Mouse (Mus musculus) hindbrain, embryonic 16.5 days (tissue): ENCODE measurements around the gene Osbpl2. TPM values are rescaled to one million over a fixed set of nuclear protein-coding genes. Genes with fewer than 3 reads are reported as not detected.

ENCODE experiments used
- ATAC-seq: fragments of 200-750 bp; cut with Nextera tagmentation; 2 replicates; pipeline ENCODE4 v1.8.0; 2017; ENCODE audit warnings: moderate TSS enrichment, moderate library complexity
- H3K27ac ChIP-seq: fragments of 300-500 bp; sonication (generic); 2 replicates; pipeline ENCODE4 v1.5.1; 2014; ENCODE audit warnings: low read depth, mild to moderate bottlenecking, control low read depth, low read length, moderate library complexity
- H3K27me3 ChIP-seq: fragments of 300-500 bp; sonication (generic); replicated peaks from 2 replicates; pipeline ENCODE4 v1.6.1; 2014; ENCODE audit warnings: low read length; ENCODE audit not compliant: control insufficient read depth, insufficient read depth
- H3K36me3 ChIP-seq: fragments of 300-500 bp; sonication (generic); 2 replicates; pipeline ENCODE4 v1.6.1; 2014; ENCODE audit warnings: mild to moderate bottlenecking, low read length, moderate library complexity, mixed read lengths; ENCODE audit not compliant: control insufficient read depth, insufficient read depth
- H3K4me1 ChIP-seq: fragments of 300-500 bp; sonication (generic); 2 replicates; pipeline ENCODE4 v1.6.1; 2014; ENCODE audit warnings: low read depth, low read length; ENCODE audit not compliant: control insufficient read depth, insufficient read depth
- H3K4me2 ChIP-seq: fragments of 300-500 bp; sonication (generic); 2 replicates; pipeline ENCODE4 v1.6.1; 2014; ENCODE audit warnings: mild to moderate bottlenecking, low read length, control low read depth, moderate library complexity
- H3K4me3 ChIP-seq: fragments of 300-500 bp; sonication (generic); 2 replicates; pipeline ENCODE4 v1.5.1; 2014; ENCODE audit warnings: mild to moderate bottlenecking, low read length, control low read depth, moderate library complexity
- H3K9ac ChIP-seq: fragments of 300-500 bp; sonication (generic); 2 replicates; pipeline ENCODE4 v1.6.1; 2014; ENCODE audit warnings: low read depth, mild to moderate bottlenecking, control low read depth, low read length, moderate library complexity
- H3K9me3 ChIP-seq: fragments of 300-500 bp; sonication (generic); 2 replicates; pipeline ENCODE4 v1.6.1; 2014; ENCODE audit warnings: mild to moderate bottlenecking, low read length, moderate library complexity; ENCODE audit not compliant: control insufficient read depth
- WGBS: fragments of 180-500 bp; shearing (Covaris S2); extraction: QIAGEN DNeasy Blood & Tissue Kit; methylation state at CpG from one replicate; pipeline ENCODE4 v1.1.7; 2014; 5-methylcytosine and 5-hydroxymethylcytosine counted together
- polyA plus RNA-seq: library from polyadenylated mRNA; unstranded; fragments of >200 nt; fragmentation: Nextera tagmentation; extraction: Ambion mirVana; gene quantifications from 2 replicates; pipeline ENCODE4 v1.2.1, GENCODE M21; 2015

Gene Osbpl2
- polyA plus RNA-seq, 1 experiment from 2014 or later, result 70.5 TPM

GRCm38 (mm10) chr2:180133911-180134310 lies 14.8 kb downstream of the Osbpl2 start:
- Histone ChIP-seq H3K36me3 (peaks cover 3% of the 10 kb centered on the region; the same call in 1 of the 2 replicates), H3K9ac (no peak overlapping the region), H3K4me3 (no peak overlapping the region), H3K4me1 (no peaks in the 10 kb centered on the region), H3K9me3 (no peaks in the 10 kb centered on the region), H3K4me2 (no peak overlapping the region), H3K27ac (no peak overlapping the region), H3K27me3 (no peaks in the 10 kb centered on the region)
- 91% methylated on average over 3 of the region's 3 CpGs for WGBS
- no peak for ATAC-seq

- H3K4me1 ChIP-seq, result no peaks in the 10 kb centered on the region
- no peaks in the 10 kb centered on the region for H3K27me3 ChIP-seq
- H3K4me2 ChIP-seq, result no peak overlapping the region
- H3K9me3 ChIP-seq, result no peaks in the 10 kb centered on the region
- no peak overlapping the region for H3K9ac ChIP-seq
- no peak overlapping the region for H3K4me3 ChIP-seq
- no peak overlapping the region for H3K27ac ChIP-seq
- peaks cover 3% of the 10 kb centered on the region; the same call in 1 of the 2 replicates for H3K36me3 ChIP-seq
- ATAC-seq, result no peak
- WGBS, result 86% methylated on average over 5 of the region's 5 CpGs
These were observed 16.3 kb downstream of the Osbpl2 start for GRCm38 (mm10) chr2:180135414-180135813.

- no peak for ATAC-seq
- Histone ChIP-seq H3K36me3 (peaks cover 37% of the 10 kb centered on the region), H3K27ac (no peak overlapping the region), H3K4me1 (no peaks in the 10 kb centered on the region), H3K27me3 (no peaks in the 10 kb centered on the region), H3K9me3 (no peaks in the 10 kb centered on the region), H3K4me3 (no peak overlapping the region), H3K9ac (no peak overlapping the region), H3K4me2 (no peak overlapping the region)
- 70% methylated on average over 2 of the region's 2 CpGs for WGBS
These were observed 27.0 kb downstream of the Osbpl2 start for GRCm38 (mm10) chr2:180146091-180146490.

- no peaks in the 10 kb centered on the region for H3K27me3 ChIP-seq
- H3K4me3 ChIP-seq, result no peak overlapping the region
- peaks cover 31% of the 10 kb centered on the region for H3K36me3 ChIP-seq
- ATAC-seq, result no peak
- H3K27ac ChIP-seq, result no peak overlapping the region
- H3K4me1 ChIP-seq, result no peaks in the 10 kb centered on the region
- H3K9me3 ChIP-seq, result no peaks in the 10 kb centered on the region
- no peak overlapping the region for H3K9ac ChIP-seq
- no peak overlapping the region for H3K4me2 ChIP-seq
- WGBS, result 79% methylated on average over 6 of the region's 6 CpGs
These were observed 28.3 kb downstream of the Osbpl2 start for GRCm38 (mm10) chr2:180147379-180147778.

GRCm38 (mm10) chr2:180148551-180148950 lies 29.4 kb downstream of the Osbpl2 start:
- Histone ChIP-seq H3K4me2 (no peak overlapping the region), H3K27ac (no peak overlapping the region), H3K27me3 (no peaks in the 10 kb centered on the region), H3K4me3 (no peak overlapping the region), H3K36me3 (peaks cover 38% of the 10 kb centered on the region), H3K4me1 (no peaks in the 10 kb centered on the region), H3K9ac (no peak overlapping the region), H3K9me3 (no peaks in the 10 kb centered on the region)
- WGBS, result 90% methylated on average over 9 of the region's 9 CpGs
- no peak for ATAC-seq

GRCm38 (mm10) chr2:180154796-180155195 lies 35.7 kb downstream of the Osbpl2 start:
- no peaks in the 10 kb centered on the region for H3K9me3 ChIP-seq
- no peak overlapping the region for H3K9ac ChIP-seq
- H3K36me3 ChIP-seq, result peaks cover 31% of the 10 kb centered on the region
- H3K4me3 ChIP-seq, result no peak overlapping the region
- H3K4me1 ChIP-seq, result no peaks in the 10 kb centered on the region
- no peaks in the 10 kb centered on the region for H3K27me3 ChIP-seq
- no peak for ATAC-seq
- H3K4me2 ChIP-seq, result no peak overlapping the region
- no peak overlapping the region for H3K27ac ChIP-seq
- 74% methylated on average over 3 of the region's 3 CpGs for WGBS

- Histone ChIP-seq H3K27ac (no peak overlapping the region), H3K4me3 (no peak overlapping the region), H3K4me2 (no peak overlapping the region), H3K36me3 (peaks cover 30% of the 10 kb centered on the region), H3K4me1 (no peaks in the 10 kb centered on the region), H3K27me3 (no peaks in the 10 kb centered on the region), H3K9me3 (no peaks in the 10 kb centered on the region), H3K9ac (no peak overlapping the region)
- 87% methylated on average over 3 of the region's 3 CpGs for WGBS
- ATAC-seq, result no peak
These were observed 39.5 kb downstream of the Osbpl2 start for GRCm38 (mm10) chr2:180158627-180159026.

- no peak overlapping the region for H3K4me2 ChIP-seq
- H3K27ac ChIP-seq, result no peak overlapping the region
- no peaks in the 10 kb centered on the region for H3K27me3 ChIP-seq
- WGBS, result 78% methylated on average over 2 of the region's 2 CpGs
- H3K9ac ChIP-seq, result no peak overlapping the region
- no peak overlapping the region for H3K4me3 ChIP-seq
- ATAC-seq, result peak; percentile 44
- H3K4me1 ChIP-seq, result no peaks in the 10 kb centered on the region; the same call in 1 of the 2 replicates
- no peaks in the 10 kb centered on the region for H3K9me3 ChIP-seq
- peaks cover 10% of the 10 kb centered on the region for H3K36me3 ChIP-seq
These were observed 46.7 kb downstream of the Osbpl2 start for GRCm38 (mm10) chr2:180165855-180166254.

- H3K27me3 ChIP-seq, result no peaks in the 10 kb centered on the region
- H3K9ac ChIP-seq, result no peak overlapping the region
- no peak overlapping the region for H3K27ac ChIP-seq
- H3K4me3 ChIP-seq, result no peak overlapping the region
- no peak for ATAC-seq
- H3K36me3 ChIP-seq, result peaks cover 5% of the 10 kb centered on the region
- H3K4me2 ChIP-seq, result no peak overlapping the region
- H3K9me3 ChIP-seq, result no peaks in the 10 kb centered on the region
- no peaks in the 10 kb centered on the region; the same call in 1 of the 2 replicates for H3K4me1 ChIP-seq
- WGBS, result 77% methylated on average over 2 of the region's 2 CpGs
These were observed 47.8 kb downstream of the Osbpl2 start for GRCm38 (mm10) chr2:180166869-180167268.
